Mouse (Mus musculus): ENCODE results near the gene Sept7.

DNA sequence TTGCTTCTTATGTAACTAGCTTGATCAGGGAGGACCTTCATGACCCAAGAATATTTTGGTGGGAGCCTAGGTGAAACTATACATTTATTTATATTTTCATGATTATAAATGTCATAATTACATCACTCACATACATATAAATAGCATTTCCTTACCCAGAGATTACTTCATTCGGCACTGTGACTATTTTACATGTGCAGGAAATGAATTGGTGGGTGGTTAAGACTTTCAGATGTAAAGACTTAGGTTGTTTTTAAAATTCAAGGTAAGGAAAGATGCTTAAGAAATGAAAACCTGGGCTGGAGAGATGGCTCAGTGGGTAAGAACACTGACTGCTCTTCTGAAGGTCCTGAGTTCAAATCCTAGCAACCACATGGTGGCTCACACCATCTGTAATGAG lies 9.8 kb downstream of the Sept7 start:
- TF ChIP-seq CTCF (IDR thresholded peaks at IDR 0.05; ENCODE audit: low read depth, low read length) (no peak), EP300 (IDR thresholded peaks at IDR 0.05; ENCODE audit: insufficient read depth, low read depth, low read length) (no peak), POLR2A (IDR thresholded peaks at IDR 0.05; ENCODE audit: insufficient read depth, low read length) (no peak)
